Mouse (Mus musculus): ENCODE data around the gene Zfp541. TPM values are rescaled to one million over a fixed set of nuclear protein-coding genes. Genes with fewer than 3 reads are reported as not detected.

Zfp541 gene
- polyA plus RNA-seq, 1 experiment from 2014 or later, result not detected

GRCm38 (mm10) chr7:16101081-16101480 lies 39.5 kb downstream of the Zfp541 start:
- WGBS, result 80% methylated on average over 7 of the region's 7 CpGs
- no peak overlapping the region for H3K4me2 ChIP-seq (replicated peaks)
- no peak overlapping the region for H3K9ac ChIP-seq (replicated peaks)
- H3K9me3 ChIP-seq, result no peaks in the 10 kb centered on the region
- H3K4me3 ChIP-seq, result no peak overlapping the region
- H3K36me3 ChIP-seq, result peaks cover 8% of the 10 kb centered on the region; the same call in 1 of the 2 replicates
- H3K27me3 ChIP-seq, result no peaks in the 10 kb centered on the region
- no peak for ATAC-seq (replicated peaks)
- H3K27ac ChIP-seq (replicated peaks), result no peak overlapping the region
- peaks cover 39% of the 10 kb centered on the region for H3K4me1 ChIP-seq

- ATAC-seq (replicated peaks), result no peak
- H3K27ac ChIP-seq (replicated peaks), result no peak overlapping the region
- H3K27me3 ChIP-seq, result no peaks in the 10 kb centered on the region
- no peak overlapping the region for H3K4me3 ChIP-seq
- no peaks in the 10 kb centered on the region for H3K9me3 ChIP-seq
- H3K4me2 ChIP-seq (replicated peaks), result no peak overlapping the region
- H3K36me3 ChIP-seq, result peaks cover 8% of the 10 kb centered on the region; the same call in 1 of the 2 replicates
- H3K4me1 ChIP-seq, result peaks cover 39% of the 10 kb centered on the region
- no peak overlapping the region for H3K9ac ChIP-seq (replicated peaks)
- 80% methylated on average over 15 of the region's 15 CpGs for WGBS
Measured at GRCm38 (mm10) chr7:16101726-16102475, 40.3 kb downstream of the Zfp541 start.

- Histone ChIP-seq H3K9me3 (no peaks in the 10 kb centered on the region), H3K4me1 (peaks cover 36% of the 10 kb centered on the region), H3K9ac (replicated peaks) (no peak overlapping the region), H3K36me3 (peaks cover 13% of the 10 kb centered on the region; the same call in 1 of the 2 replicates), H3K4me2 (replicated peaks) (no peak overlapping the region), H3K4me3 (no peak overlapping the region), H3K27me3 (no peaks in the 10 kb centered on the region), H3K27ac (replicated peaks) (no peak overlapping the region)
- WGBS, result 85% methylated on average over 5 of the region's 5 CpGs
- ATAC-seq (replicated peaks), result no peak
Measured at GRCm38 (mm10) chr7:16102686-16103226, 41.1 kb downstream of the Zfp541 start.

GRCm38 (mm10) chr7:16103760-16104159 lies 42.1 kb downstream of the Zfp541 start:
- H3K4me1 ChIP-seq, result peaks cover 34% of the 10 kb centered on the region
- H3K9me3 ChIP-seq, result no peaks in the 10 kb centered on the region
- H3K9ac ChIP-seq (replicated peaks), result 0 out of 2 replicates have a peak overlapping the region, but pooled peaks have one; percentile 9
- WGBS, result 70% methylated on average over 6 of the region's 6 CpGs
- H3K36me3 ChIP-seq, result peaks cover 22% of the 10 kb centered on the region
- ATAC-seq (replicated peaks), result peak; percentile 67
- H3K27ac ChIP-seq (replicated peaks), result peak overlapping the region; percentile 32
- no peak overlapping the region for H3K4me3 ChIP-seq
- H3K27me3 ChIP-seq, result no peaks in the 10 kb centered on the region
- no peak overlapping the region for H3K4me2 ChIP-seq (replicated peaks)

GRCm38 (mm10) chr7:16104611-16105388 lies 43.2 kb downstream of the Zfp541 start:
- H3K9ac ChIP-seq (replicated peaks), result no peak overlapping the region
- no peaks in the 10 kb centered on the region for H3K27me3 ChIP-seq
- WGBS, result 90% methylated on average over 7 of the region's 7 CpGs
- H3K4me3 ChIP-seq, result no peak overlapping the region
- ATAC-seq (replicated peaks), result no peak
- H3K27ac ChIP-seq (replicated peaks), result no peak overlapping the region
- peaks cover 33% of the 10 kb centered on the region for H3K36me3 ChIP-seq
- H3K9me3 ChIP-seq, result no peaks in the 10 kb centered on the region
- no peak overlapping the region for H3K4me2 ChIP-seq (replicated peaks)
- peaks cover 24% of the 10 kb centered on the region for H3K4me1 ChIP-seq

- H3K4me3 ChIP-seq, result no peak overlapping the region
- no peaks in the 10 kb centered on the region for H3K9me3 ChIP-seq
- no peak overlapping the region for H3K9ac ChIP-seq (replicated peaks)
- H3K4me1 ChIP-seq, result peaks cover 3% of the 10 kb centered on the region; the same call in 1 of the 2 replicates
- no peaks in the 10 kb centered on the region for H3K27me3 ChIP-seq
- no peak overlapping the region for H3K27ac ChIP-seq (replicated peaks)
- H3K36me3 ChIP-seq, result peaks cover 66% of the 10 kb centered on the region
- 91% methylated on average over 9 of the region's 9 CpGs for WGBS
- H3K4me2 ChIP-seq (replicated peaks), result no peak overlapping the region
- ATAC-seq (replicated peaks), result no peak
Measured at GRCm38 (mm10) chr7:16108886-16109542, 47.4 kb downstream of the Zfp541 start.

- Histone ChIP-seq H3K9ac (replicated peaks) (no peak overlapping the region), H3K36me3 (peaks cover 78% of the 10 kb centered on the region), H3K27ac (replicated peaks) (no peak overlapping the region), H3K27me3 (no peaks in the 10 kb centered on the region), H3K4me3 (no peak overlapping the region), H3K9me3 (no peaks in the 10 kb centered on the region), H3K4me1 (no peaks in the 10 kb centered on the region), H3K4me2 (replicated peaks) (no peak overlapping the region)
- WGBS, result 96% methylated on average over 8 of the region's 8 CpGs
- no peak for ATAC-seq (replicated peaks)
Measured at GRCm38 (mm10) chr7:16110158-16110557, 48.5 kb downstream of the Zfp541 start.

- H3K27me3 ChIP-seq, result no peaks in the 10 kb centered on the region
- no peak overlapping the region for H3K27ac ChIP-seq (replicated peaks)
- H3K4me3 ChIP-seq, result no peak overlapping the region
- H3K4me1 ChIP-seq, result no peaks in the 10 kb centered on the region
- H3K9ac ChIP-seq (replicated peaks), result no peak overlapping the region
- ATAC-seq (replicated peaks), result no peak
- no peak overlapping the region for H3K4me2 ChIP-seq (replicated peaks)
- 94% methylated on average over 7 of the region's 7 CpGs for WGBS
- no peaks in the 10 kb centered on the region for H3K9me3 ChIP-seq
- peaks cover 87% of the 10 kb centered on the region for H3K36me3 ChIP-seq
Measured at GRCm38 (mm10) chr7:16111284-16112090, 49.9 kb downstream of the Zfp541 start.

- H3K27ac ChIP-seq (replicated peaks), result no peak overlapping the region
- H3K9ac ChIP-seq (replicated peaks), result no peak overlapping the region
- H3K4me1 ChIP-seq, result peaks cover 15% of the 10 kb centered on the region
- peaks cover 57% of the 10 kb centered on the region for H3K36me3 ChIP-seq
- no peaks in the 10 kb centered on the region for H3K9me3 ChIP-seq
- H3K4me3 ChIP-seq, result no peak overlapping the region
- 91% methylated on average over 7 of the region's 7 CpGs for WGBS
- no peak for ATAC-seq (replicated peaks)
- H3K4me2 ChIP-seq (replicated peaks), result no peak overlapping the region
- no peaks in the 10 kb centered on the region for H3K27me3 ChIP-seq
Measured at GRCm38 (mm10) chr7:16116418-16116817, 54.8 kb downstream of the Zfp541 start.

- H3K27ac ChIP-seq (replicated peaks), result no peak overlapping the region
- no peak for ATAC-seq (replicated peaks)
- peaks cover 15% of the 10 kb centered on the region for H3K4me1 ChIP-seq
- H3K9me3 ChIP-seq, result no peaks in the 10 kb centered on the region
- no peaks in the 10 kb centered on the region for H3K27me3 ChIP-seq
- H3K36me3 ChIP-seq, result peaks cover 53% of the 10 kb centered on the region
- H3K4me3 ChIP-seq, result no peak overlapping the region
- WGBS, result 83% methylated on average over 3 of the region's 3 CpGs
- H3K4me2 ChIP-seq (replicated peaks), result no peak overlapping the region
- no peak overlapping the region for H3K9ac ChIP-seq (replicated peaks)
Measured at GRCm38 (mm10) chr7:16117100-16117499, 55.5 kb downstream of the Zfp541 start.

GRCm38 (mm10) chr7:16119569-16120261 lies 58.1 kb downstream of the Zfp541 start, which contains the start of gene Kptn:
Kptn (plus strand) TSS chr7:16119895.
- Histone ChIP-seq H3K36me3 (peaks cover 27% of the 10 kb centered on the region), H3K9ac (replicated peaks) (peak within 1 kb of the TSS; percentile 87), H3K4me1 (peaks cover 15% of the 10 kb centered on the region), H3K27me3 (no peaks in the 10 kb centered on the region), H3K27ac (replicated peaks) (peak within 1 kb of the TSS; percentile 94), H3K9me3 (no peaks in the 10 kb centered on the region), H3K4me3 (peak within 1 kb of the TSS; percentile 87), H3K4me2 (replicated peaks) (peak within 1 kb of the TSS; percentile 64)
- under 1% methylated on average over 33 of the region's 33 CpGs for WGBS
- peak; percentile 87 for ATAC-seq (replicated peaks)
